Mouse (Mus musculus) thymus, adult 2 months (tissue): ENCODE measurements around the gene Fgf11. TPM values are rescaled to one million over a fixed set of nuclear protein-coding genes. Genes with fewer than 3 reads are reported as not detected.

Experiments
- DNase-seq: peaks from one replicate; pipeline ENCODE4 v3.0.0; 2021
- H3K27ac ChIP-seq: fragments of 200-500 bp; 2 replicates; pipeline ENCODE4 v1.5.1; 2012; ENCODE audit warnings: low read length, control low read depth; ENCODE audit not compliant: control insufficient read depth, insufficient read depth
- H3K27me3 ChIP-seq: fragments of 200-500 bp; 2 replicates; pipeline ENCODE4 v1.6.1; 2012; ENCODE audit warnings: mild to moderate bottlenecking, low read length, moderate library complexity, mixed read lengths; ENCODE audit not compliant: control insufficient read depth, insufficient read depth
- H3K36me3 ChIP-seq: fragments of 200-500 bp; 2 replicates; pipeline ENCODE4 v1.6.1; 2012; ENCODE audit warnings: mild to moderate bottlenecking, low read length, moderate library complexity; ENCODE audit not compliant: control insufficient read depth, insufficient read depth
- H3K4me1 ChIP-seq: fragments of 200-500 bp; replicated peaks from 2 replicates; pipeline ENCODE4 v1.6.1; 2012; ENCODE audit warnings: low read length; ENCODE audit not compliant: control insufficient read depth, insufficient read depth
- H3K4me3 ChIP-seq: fragments of 200-500 bp; 2 replicates; pipeline ENCODE4 v1.5.1; 2012; ENCODE audit warnings: mild to moderate bottlenecking, low read length, control low read depth, moderate library complexity; ENCODE audit not compliant: control insufficient read depth, insufficient read depth
- CTCF ChIP-seq: fragments of 200-500 bp; IDR thresholded peaks from 2 replicates; pipeline ENCODE4 v1.5.1; 2012; ENCODE audit warnings: mild to moderate bottlenecking, control low read depth, low read length, moderate library complexity, borderline replicate concordance; ENCODE audit not compliant: control insufficient read depth, poor library complexity, insufficient read depth; ENCODE audit errors: extremely low read depth
- POLR2A ChIP-seq: fragments of 200-500 bp; IDR thresholded peaks from 2 replicates; pipeline ENCODE4 v1.6.1; 2012; ENCODE audit warnings: mild to moderate bottlenecking, low read length, control low read depth, moderate library complexity; ENCODE audit not compliant: control insufficient read depth, poor library complexity, insufficient read depth; ENCODE audit errors: extremely low read depth
- WGBS: fragments of 180-500 bp; shearing (Covaris S2); methylation state at CpG from one replicate; pipeline ENCODE4 v1.1.7; 2018; 5-methylcytosine and 5-hydroxymethylcytosine counted together
- polyA plus RNA-seq: library from polyadenylated mRNA; depleted of rRNA; stranded (reverse); fragments of >200 nt; gene quantifications from 2 replicates; pipeline ENCODE4 v1.2.3, GENCODE M21; 2012

The Fgf11 gene
- polyA plus RNA-seq, 1 experiment = 2.4 TPM

- H3K27ac ChIP-seq = no peak overlapping the region
- no peaks in the 10 kb centered on the region; the same call in 1 of the 2 replicates for H3K4me1 ChIP-seq
- WGBS = 89% methylated on average over 5 of the region's 5 CpGs
- TF ChIP-seq POLR2A (no peak), CTCF (no peak)
- no peak for DNase-seq
- no peaks in the 10 kb centered on the region for H3K36me3 ChIP-seq
- H3K4me3 ChIP-seq = no peak overlapping the region
- no peaks in the 10 kb centered on the region for H3K27me3 ChIP-seq
Measured at GRCm38 (mm10) chr11:69793429-69793828, 8.2 kb downstream of the Fgf11 start.

- WGBS = 95% methylated on average over 5 of the region's 5 CpGs
Measured at GRCm38 (mm10) chr11:69791420-69791819, 10.2 kb downstream of the Fgf11 start.

GRCm38 (mm10) chr11:69789431-69789830 lies 12.2 kb downstream of the Fgf11 start:
- H3K27ac ChIP-seq = no peak overlapping the region
- TF ChIP-seq CTCF = no peak
- TF ChIP-seq POLR2A = no peak
- no peaks in the 10 kb centered on the region for H3K4me1 ChIP-seq
- no peaks in the 10 kb centered on the region for H3K27me3 ChIP-seq
- 90% methylated on average over 5 of the region's 5 CpGs for WGBS
- DNase-seq = no peak
- H3K36me3 ChIP-seq = no peaks in the 10 kb centered on the region
- no peak overlapping the region for H3K4me3 ChIP-seq

More at GRCm38 (mm10) chr11:69791420-69791819, 10.2 kb downstream of the Fgf11 start:
- no peak overlapping the region for H3K4me3 ChIP-seq
- H3K4me1 ChIP-seq = no peaks in the 10 kb centered on the region; the same call in 1 of the 2 replicates
- H3K36me3 ChIP-seq = no peaks in the 10 kb centered on the region
- no peak overlapping the region for H3K27ac ChIP-seq
- H3K27me3 ChIP-seq = no peaks in the 10 kb centered on the region
- TF ChIP-seq CTCF (no peak), POLR2A (no peak)
- DNase-seq = no peak

- TF ChIP-seq POLR2A (no peak), CTCF (no peak)
- Histone ChIP-seq H3K4me3 (no peak overlapping the region), H3K4me1 (no peaks in the 10 kb centered on the region), H3K27ac (no peak overlapping the region), H3K27me3 (no peaks in the 10 kb centered on the region), H3K36me3 (no peaks in the 10 kb centered on the region)
- 93% methylated on average over 5 of the region's 5 CpGs for WGBS
- DNase-seq = no peak
Measured at GRCm38 (mm10) chr11:69787306-69787705, 14.4 kb downstream of the Fgf11 start.

- H3K27ac ChIP-seq = no peak overlapping the region
- TF ChIP-seq CTCF (no peak), POLR2A (no peak)
- no peaks in the 10 kb centered on the region for H3K27me3 ChIP-seq
- H3K4me3 ChIP-seq = no peak overlapping the region
- no peaks in the 10 kb centered on the region for H3K36me3 ChIP-seq
- H3K4me1 ChIP-seq = no peaks in the 10 kb centered on the region
- no peak for DNase-seq
- WGBS = 61% methylated on average over 15 of the region's 15 CpGs
Measured at GRCm38 (mm10) chr11:69784793-69785272, 16.8 kb downstream of the Fgf11 start.

GRCm38 (mm10) chr11:69781828-69782227 lies 19.8 kb downstream of the Fgf11 start:
- no peak for DNase-seq
- Histone ChIP-seq H3K27me3 (no peaks in the 10 kb centered on the region), H3K4me1 (no peaks in the 10 kb centered on the region), H3K27ac (no peak overlapping the region), H3K4me3 (no peak overlapping the region), H3K36me3 (no peaks in the 10 kb centered on the region)
- TF ChIP-seq POLR2A (no peak), CTCF (no peak)
- WGBS = 93% methylated on average over 4 of the region's 4 CpGs

- 91% methylated on average over 7 of the region's 7 CpGs for WGBS
- H3K27me3 ChIP-seq = no peaks in the 10 kb centered on the region
- H3K4me1 ChIP-seq = no peaks in the 10 kb centered on the region
- no peak overlapping the region for H3K4me3 ChIP-seq
- no peak for DNase-seq
- no peak for TF ChIP-seq POLR2A
- TF ChIP-seq CTCF = no peak
- H3K36me3 ChIP-seq = no peaks in the 10 kb centered on the region
- H3K27ac ChIP-seq = no peak overlapping the region
Measured at GRCm38 (mm10) chr11:69778985-69779384, 22.7 kb downstream of the Fgf11 start.
